Mouse (Mus musculus): ENCODE results near the gene Gm21188. TPM values are rescaled to one million over a fixed set of nuclear protein-coding genes. Genes with fewer than 3 reads are reported as not detected.
"Not testable (repeated sequence)": the region's sequence is repeated elsewhere in the genome, so short reads cannot be mapped to it uniquely, and the experiment has no call there.

Gm21188 gene
- polyA plus RNA-seq, 1 experiment, result 0.04 TPM

- H3K36me3 ChIP-seq (ENCODE audit: control insufficient read depth, insufficient read depth, low read length); H3K27ac ChIP-seq (ENCODE audit: control insufficient read depth, insufficient read depth, low read depth, low read length); H3K27me3 ChIP-seq (ENCODE audit: control insufficient read depth, insufficient read depth, low read length); H3K4me3 ChIP-seq (ENCODE audit: control insufficient read depth, low read depth, low read length); H3K4me1 ChIP-seq (ENCODE audit: control insufficient read depth, insufficient read depth, low read length): not testable (repeated sequence)
Measured at GRCm38 (mm10) chr13:120046422-120047209, 5.4 kb downstream of the Gm21188 start.

DNA sequence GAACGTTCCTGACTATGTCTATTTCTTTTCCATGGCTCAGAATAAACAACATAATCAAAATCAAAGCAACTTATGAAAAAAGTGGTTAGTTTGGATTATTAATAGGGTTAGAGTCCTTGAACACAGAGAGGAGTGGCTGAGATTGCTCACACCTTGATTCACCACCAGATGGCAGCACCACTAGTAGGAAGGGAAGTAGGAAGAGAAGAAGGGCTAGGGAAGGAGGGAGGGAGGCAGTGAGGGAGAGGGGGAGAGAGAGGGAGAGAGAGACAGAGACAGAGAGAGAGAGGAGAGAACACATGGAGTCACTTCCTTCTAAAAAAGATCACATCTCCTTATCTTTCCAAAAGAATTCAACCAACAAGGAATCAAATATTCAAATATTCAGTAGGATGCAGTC is 10.8 kb downstream of the Gm21188 start:
- not testable (repeated sequence) for H3K27ac ChIP-seq (ENCODE audit: control insufficient read depth, insufficient read depth, low read depth, low read length); H3K4me1 ChIP-seq (ENCODE audit: control insufficient read depth, insufficient read depth, low read length); H3K4me3 ChIP-seq (ENCODE audit: control insufficient read depth, low read depth, low read length); H3K36me3 ChIP-seq (ENCODE audit: control insufficient read depth, insufficient read depth, low read length); H3K27me3 ChIP-seq (ENCODE audit: control insufficient read depth, insufficient read depth, low read length)

DNA sequence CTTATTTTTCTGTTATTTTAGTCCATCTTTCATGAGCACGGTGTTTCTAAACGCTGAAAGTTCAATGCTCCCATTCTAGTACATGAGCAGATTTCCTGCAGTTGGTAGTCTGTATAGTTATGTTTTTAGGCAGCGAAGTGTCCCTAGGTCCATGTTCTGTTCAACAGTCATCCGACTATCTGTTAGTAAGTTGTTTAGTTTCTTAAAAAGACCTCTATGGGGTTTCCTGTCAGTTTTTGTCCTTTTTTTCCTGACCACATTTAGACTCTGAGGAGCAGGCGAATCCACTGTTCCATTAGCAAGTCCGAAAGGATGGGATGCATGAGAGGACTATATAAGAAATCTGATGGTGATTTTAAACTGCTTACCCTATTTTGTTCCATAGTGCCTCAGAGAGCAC is 14.1 kb downstream of the Gm21188 start:
- not testable (repeated sequence) for H3K36me3 ChIP-seq (ENCODE audit: control insufficient read depth, insufficient read depth, low read length); H3K27ac ChIP-seq (ENCODE audit: control insufficient read depth, insufficient read depth, low read depth, low read length); H3K4me3 ChIP-seq (ENCODE audit: control insufficient read depth, low read depth, low read length); H3K27me3 ChIP-seq (ENCODE audit: control insufficient read depth, insufficient read depth, low read length); H3K4me1 ChIP-seq (ENCODE audit: control insufficient read depth, insufficient read depth, low read length)

DNA sequence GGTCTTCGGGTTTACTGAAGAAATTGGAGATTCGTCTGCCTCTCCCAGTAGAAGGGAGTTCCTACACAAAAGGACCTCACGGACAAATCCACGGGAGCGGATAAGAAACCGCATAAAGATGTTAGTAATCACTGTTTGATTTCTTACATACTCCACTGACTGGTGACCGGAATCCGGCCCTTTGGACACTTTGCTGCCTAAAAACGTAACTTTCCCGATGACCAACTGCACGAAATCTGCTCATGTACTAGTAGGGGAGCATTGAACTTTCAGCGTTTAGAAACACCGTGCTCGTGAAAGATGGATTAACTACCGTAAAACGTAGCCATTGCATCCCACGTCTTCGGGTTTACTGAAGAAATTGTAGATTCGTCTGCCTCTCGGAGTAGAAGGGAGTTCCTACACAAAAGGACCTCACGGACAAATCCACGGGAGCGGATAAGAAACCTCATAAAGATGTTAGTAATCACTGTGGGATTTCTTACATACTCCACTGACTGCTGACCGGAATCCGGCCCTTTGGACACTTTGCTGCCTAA is 15.3 kb downstream of the Gm21188 start:
- not testable (repeated sequence) for H3K27me3 ChIP-seq (ENCODE audit: control insufficient read depth, insufficient read depth, low read length); H3K4me3 ChIP-seq (ENCODE audit: control insufficient read depth, low read depth, low read length); H3K4me1 ChIP-seq (ENCODE audit: control insufficient read depth, insufficient read depth, low read length); H3K36me3 ChIP-seq (ENCODE audit: control insufficient read depth, insufficient read depth, low read length); H3K27ac ChIP-seq (ENCODE audit: control insufficient read depth, insufficient read depth, low read depth, low read length)

DNA sequence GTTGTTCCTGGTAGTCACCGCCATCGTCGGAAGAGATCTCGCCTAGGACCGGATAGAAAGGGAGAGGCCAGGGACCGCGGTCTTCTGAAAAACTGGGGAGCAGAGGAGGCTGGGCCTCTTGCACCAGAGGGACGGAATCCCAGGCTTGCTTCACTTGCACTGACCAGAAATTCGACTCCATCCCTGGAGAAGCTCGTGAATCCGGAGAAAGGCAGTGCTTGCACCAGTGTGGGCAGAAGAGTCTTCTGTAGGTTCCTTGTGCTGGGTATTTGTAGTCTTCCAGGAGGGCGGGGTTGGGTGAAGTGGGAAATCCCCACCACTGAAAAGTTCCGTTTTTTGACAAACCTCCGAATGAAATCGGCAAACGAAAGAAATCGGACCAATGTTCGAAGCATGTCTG is 16.8 kb downstream of the Gm21188 start:
- H3K4me3 ChIP-seq (ENCODE audit: control insufficient read depth, low read depth, low read length); H3K27me3 ChIP-seq (ENCODE audit: control insufficient read depth, insufficient read depth, low read length); H3K27ac ChIP-seq (ENCODE audit: control insufficient read depth, insufficient read depth, low read depth, low read length); H3K36me3 ChIP-seq (ENCODE audit: control insufficient read depth, insufficient read depth, low read length); H3K4me1 ChIP-seq (ENCODE audit: control insufficient read depth, insufficient read depth, low read length): not testable (repeated sequence)

GRCm38 (mm10) chr13:120034637-120035036 is 17.4 kb downstream of the Gm21188 start:
- H3K27ac ChIP-seq (ENCODE audit: control insufficient read depth, insufficient read depth, low read depth, low read length); H3K4me3 ChIP-seq (ENCODE audit: control insufficient read depth, low read depth, low read length); H3K27me3 ChIP-seq (ENCODE audit: control insufficient read depth, insufficient read depth, low read length); H3K4me1 ChIP-seq (ENCODE audit: control insufficient read depth, insufficient read depth, low read length); H3K36me3 ChIP-seq (ENCODE audit: control insufficient read depth, insufficient read depth, low read length): not testable (repeated sequence)

GRCm38 (mm10) chr13:120033516-120034190 is 18.3 kb downstream of the Gm21188 start:
- not testable (repeated sequence) for H3K4me1 ChIP-seq (ENCODE audit: control insufficient read depth, insufficient read depth, low read length); H3K36me3 ChIP-seq (ENCODE audit: control insufficient read depth, insufficient read depth, low read length); H3K27ac ChIP-seq (ENCODE audit: control insufficient read depth, insufficient read depth, low read depth, low read length); H3K27me3 ChIP-seq (ENCODE audit: control insufficient read depth, insufficient read depth, low read length); H3K4me3 ChIP-seq (ENCODE audit: control insufficient read depth, low read depth, low read length)

DNA sequence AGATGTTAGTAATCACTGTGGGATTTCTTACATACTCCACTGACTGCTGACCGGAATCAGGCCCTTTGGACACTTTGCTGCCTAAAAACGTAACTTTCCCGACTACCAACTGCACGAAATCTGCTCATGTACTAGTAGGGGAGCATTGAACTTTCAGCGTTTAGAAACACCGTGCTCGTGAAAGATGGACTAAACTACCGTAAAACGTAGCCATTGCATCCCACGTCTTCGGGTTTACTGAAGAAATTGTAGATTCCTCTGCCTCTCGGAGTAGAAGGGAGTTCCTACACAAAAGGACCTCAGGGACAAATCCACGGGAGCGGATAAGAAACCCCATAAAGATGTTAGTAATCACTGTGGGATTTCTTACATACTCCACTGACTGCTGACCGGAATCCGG is 20.3 kb downstream of the Gm21188 start:
- H3K27ac ChIP-seq (ENCODE audit: control insufficient read depth, insufficient read depth, low read depth, low read length); H3K4me3 ChIP-seq (ENCODE audit: control insufficient read depth, low read depth, low read length); H3K4me1 ChIP-seq (ENCODE audit: control insufficient read depth, insufficient read depth, low read length): not testable (repeated sequence)

DNA sequence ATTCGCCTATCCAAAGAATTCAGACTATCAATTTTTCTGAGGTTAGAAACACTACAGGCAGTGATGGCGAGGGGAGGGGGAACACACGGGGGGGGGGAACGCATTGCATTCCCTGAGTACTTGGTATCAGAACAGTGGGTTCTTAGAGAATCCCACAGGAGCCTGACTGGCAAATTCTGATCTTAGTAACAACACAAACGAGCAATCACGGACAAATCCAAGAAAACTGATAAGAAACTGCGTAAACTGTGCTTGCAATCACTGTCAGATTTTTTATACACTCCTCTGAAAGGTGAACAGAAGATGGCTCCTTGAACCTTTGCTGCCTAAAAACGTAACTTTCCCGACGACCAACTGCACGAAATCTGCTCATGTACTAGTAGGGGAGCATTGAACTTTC is 24.6 kb downstream of the Gm21188 start:
- H3K4me1 ChIP-seq (ENCODE audit: control insufficient read depth, insufficient read depth, low read length); H3K27me3 ChIP-seq (ENCODE audit: control insufficient read depth, insufficient read depth, low read length); H3K27ac ChIP-seq (ENCODE audit: control insufficient read depth, insufficient read depth, low read depth, low read length); H3K4me3 ChIP-seq (ENCODE audit: control insufficient read depth, low read depth, low read length); H3K36me3 ChIP-seq (ENCODE audit: control insufficient read depth, insufficient read depth, low read length): not testable (repeated sequence)

More for the DNA sequence above, 20.3 kb downstream of the Gm21188 start:
- H3K27me3 ChIP-seq (ENCODE audit: control insufficient read depth, insufficient read depth, low read length); H3K36me3 ChIP-seq (ENCODE audit: control insufficient read depth, insufficient read depth, low read length): not testable (repeated sequence)

DNA sequence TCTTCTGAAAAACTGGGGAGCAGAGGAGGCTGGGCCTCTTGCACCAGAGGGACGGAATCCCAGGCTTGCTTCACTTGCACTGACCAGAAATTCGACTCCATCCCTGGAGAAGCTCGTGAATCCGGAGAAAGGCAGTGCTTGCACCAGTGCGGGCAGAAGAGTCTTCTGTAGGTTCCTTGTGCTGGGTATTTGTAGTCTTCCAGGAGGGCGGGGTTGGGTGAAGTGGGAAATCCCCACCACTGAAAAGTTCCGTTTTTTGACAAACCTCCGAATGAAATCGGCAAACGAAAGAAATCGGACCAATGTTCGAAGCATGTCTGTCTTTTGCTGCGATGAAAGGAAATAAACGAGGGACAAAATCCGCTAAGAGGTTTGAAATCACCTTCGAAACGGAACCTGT is 25.1 kb downstream of the Gm21188 start, which contains the start of gene Gm36079:
TSS of gene Gm36079 (minus strand) at position 101 of the 400 bp plus-strand sequence.
- H3K4me1 ChIP-seq (ENCODE audit: control insufficient read depth, insufficient read depth, low read length); H3K27ac ChIP-seq (ENCODE audit: control insufficient read depth, insufficient read depth, low read depth, low read length); H3K36me3 ChIP-seq (ENCODE audit: control insufficient read depth, insufficient read depth, low read length); H3K27me3 ChIP-seq (ENCODE audit: control insufficient read depth, insufficient read depth, low read length); H3K4me3 ChIP-seq (ENCODE audit: control insufficient read depth, low read depth, low read length): not testable (repeated sequence)

GRCm38 (mm10) chr13:120026373-120026772 is 25.6 kb downstream of the Gm21188 start:
- H3K36me3 ChIP-seq (ENCODE audit: control insufficient read depth, insufficient read depth, low read length); H3K4me3 ChIP-seq (ENCODE audit: control insufficient read depth, low read depth, low read length); H3K4me1 ChIP-seq (ENCODE audit: control insufficient read depth, insufficient read depth, low read length); H3K27me3 ChIP-seq (ENCODE audit: control insufficient read depth, insufficient read depth, low read length); H3K27ac ChIP-seq (ENCODE audit: control insufficient read depth, insufficient read depth, low read depth, low read length): not testable (repeated sequence)

- not testable (repeated sequence) for H3K36me3 ChIP-seq (ENCODE audit: control insufficient read depth, insufficient read depth, low read length); H3K4me3 ChIP-seq (ENCODE audit: control insufficient read depth, low read depth, low read length); H3K4me1 ChIP-seq (ENCODE audit: control insufficient read depth, insufficient read depth, low read length)
Measured at GRCm38 (mm10) chr13:120025576-120025975, 26.4 kb downstream of the Gm21188 start.

More at GRCm38 (mm10) chr13:120025576-120025975, 26.4 kb downstream of the Gm21188 start:
- H3K27me3 ChIP-seq (ENCODE audit: control insufficient read depth, insufficient read depth, low read length); H3K27ac ChIP-seq (ENCODE audit: control insufficient read depth, insufficient read depth, low read depth, low read length): not testable (repeated sequence)

Measured in testis, adult 2 months (tissue).